Mouse (Mus musculus) liver, adult (tissue): ENCODE results near the gene Olfr1307.

Experiments used
- GATA4 ChIP-seq: IDR thresholded peaks from 2 replicates; pipeline ENCODE4 v1.6.1; 2014; ENCODE audit warnings: mild to moderate bottlenecking, low read length; ENCODE audit not compliant: insufficient replicate concordance

The Olfr1307 gene

GRCm38 (mm10) chr2:111949340-111949739 lies at the start of gene Olfr1307:
Gene Olfr1307, minus strand, starts transcription at chr2:111949440.
- TF ChIP-seq GATA4, result no peak

GRCm38 (mm10) chr2:111990181-111990580 lies 40.9 kb upstream of the Olfr1307 start, which contains the start of gene Olfr1309:
Gene Olfr1309, minus strand, starts transcription at chr2:111990281.
- TF ChIP-seq GATA4, result no peak

GRCm38 (mm10) chr2:111964844-111965243 lies 15.6 kb upstream of the Olfr1307 start, which contains the start of gene Olfr1308:
Gene Olfr1308, minus strand, starts transcription at chr2:111964944.
- no peak for TF ChIP-seq GATA4

- TF ChIP-seq GATA4, result no peak
These were observed 33.1 kb downstream of the Olfr1307 start, which contains the start of gene Olfr1306 for GRCm38 (mm10) chr2:111916171-111916570. Gene Olfr1306, minus strand, starts transcription at chr2:111916271.
